Mouse (Mus musculus) CH12F3 (cell line): ENCODE measurements around the gene Crebbp.

Source experiments
- in situ Hi-C: fragments of 300-500 bp; cut with MboI; formaldehyde crosslinking; loops from 2 replicates; pipeline ENCODE4 v1.14.3; 2020; ENCODE audit warnings: low sequenced_read_pairs

Gene Crebbp

GRCm38 (mm10) chr16:4052601-4053000 is 161.2 kb downstream of the Crebbp start:
- in situ Hi-C loops, result no loop called here

- in situ Hi-C loops, result no loop called here
Measured at GRCm38 (mm10) chr16:4045524-4045923, 168.3 kb downstream of the Crebbp start.

- in situ Hi-C loops, result no loop called here
Measured at GRCm38 (mm10) chr16:4044093-4044492, 169.7 kb downstream of the Crebbp start.

- in situ Hi-C loops, result no loop called here
Measured at GRCm38 (mm10) chr16:4041646-4042045, 172.2 kb downstream of the Crebbp start.

DNA sequence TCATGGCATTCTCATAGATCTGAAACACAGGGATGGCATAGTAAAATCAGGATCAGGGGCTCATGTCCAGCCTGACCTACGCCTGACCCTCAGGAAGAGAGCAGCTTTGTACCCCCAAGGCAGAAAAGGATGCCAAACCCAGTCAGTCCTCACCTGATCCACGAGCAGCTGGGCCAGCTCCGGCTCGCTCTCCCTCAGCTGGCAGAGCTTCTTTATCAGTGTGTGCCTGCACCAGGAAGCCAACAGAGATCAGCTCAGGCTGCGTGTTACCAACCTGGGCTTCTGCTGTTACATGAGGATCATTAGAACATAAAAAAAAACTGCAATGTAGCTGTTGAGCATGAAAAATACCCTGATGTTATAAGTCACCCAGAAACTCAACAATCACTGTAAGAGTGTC is 173.6 kb downstream of the Crebbp start:
- in situ Hi-C loops, result no loop called here

DNA sequence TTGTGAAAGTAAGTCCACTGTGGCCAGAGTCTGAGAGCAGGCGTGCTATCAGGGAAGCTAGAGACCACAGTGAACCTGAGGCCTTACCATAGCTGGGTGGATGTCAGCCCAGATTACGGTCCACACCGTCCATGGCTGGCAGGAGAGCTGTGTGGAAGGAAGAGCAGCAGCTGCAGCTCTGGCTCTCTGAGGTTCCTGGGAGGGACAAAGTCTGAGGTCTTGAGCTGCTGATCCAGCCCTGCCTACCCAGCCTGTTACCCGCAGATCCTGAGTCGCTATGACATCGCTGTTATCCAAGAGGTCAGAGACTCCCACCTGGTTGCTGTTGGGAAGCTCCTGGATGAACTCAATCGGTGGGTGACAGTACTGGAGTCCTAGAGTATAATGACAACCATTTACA is 176.1 kb downstream of the Crebbp start:
- in situ Hi-C loops, result no loop called here

GRCm38 (mm10) chr16:4036807-4037206 is 177.0 kb downstream of the Crebbp start, which contains the start of gene Dnase1:
Gene Dnase1 (plus strand): TSS chr16:4036942.
- in situ Hi-C loops, result no loop called here

GRCm38 (mm10) chr16:4035575-4035974 is 178.2 kb downstream of the Crebbp start:
- in situ Hi-C loops, result no loop called here

GRCm38 (mm10) chr16:4034476-4034875 is 179.3 kb downstream of the Crebbp start:
- in situ Hi-C loops, result no loop called here

DNA sequence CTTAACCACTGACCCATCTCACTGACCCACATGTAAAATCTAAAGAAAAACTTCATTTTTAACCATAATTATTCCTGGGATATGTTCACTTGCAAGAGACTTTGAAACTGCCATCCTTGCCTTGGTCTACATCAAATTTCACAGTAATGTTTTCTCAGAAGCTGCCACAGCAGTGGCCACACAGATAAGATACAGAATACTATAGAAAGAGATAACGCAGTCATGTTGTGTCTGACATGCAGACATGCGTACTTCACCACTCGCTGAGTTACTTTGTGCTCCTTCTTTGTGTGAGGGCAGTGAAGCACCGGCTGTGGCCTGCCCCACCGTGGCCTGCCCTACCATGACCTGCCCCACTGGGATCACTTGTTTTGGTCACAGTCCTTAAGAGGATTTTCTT is 179.8 kb downstream of the Crebbp start:
- in situ Hi-C loops, result no loop called here

DNA sequence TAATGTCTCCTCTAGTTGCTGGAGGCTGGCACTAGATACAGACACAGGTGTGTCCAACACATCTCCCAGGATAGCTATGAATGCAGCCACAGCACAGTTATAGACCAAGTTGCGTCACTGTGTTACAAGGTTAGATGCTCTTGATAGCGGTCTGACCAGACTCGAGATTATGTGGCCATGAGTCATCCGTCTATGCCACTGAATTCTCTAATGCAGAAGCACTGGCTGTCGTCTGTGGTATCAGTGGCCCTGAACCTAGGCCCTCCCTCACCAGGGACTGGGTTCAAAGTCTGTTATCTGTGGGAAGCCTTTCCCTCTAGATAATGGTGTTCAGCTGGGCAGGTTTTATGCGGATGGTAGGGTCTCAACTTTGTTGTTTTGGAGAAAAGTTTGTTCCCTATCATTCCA is 181.5 kb downstream of the Crebbp start:
- in situ Hi-C loops, result no loop called here

GRCm38 (mm10) chr16:4031441-4032274 is 182.1 kb downstream of the Crebbp start:
- in situ Hi-C loops, result no loop called here
